Mouse (Mus musculus) neutrophil, adult 5-6 weeks (primary cell): ENCODE data around the gene Krt17. TPM values are rescaled to one million over a fixed set of nuclear protein-coding genes. Genes with fewer than 3 reads are reported as not detected.
"Not testable (repeated sequence)": the region's sequence is repeated elsewhere in the genome, so short reads cannot be mapped to it uniquely, and the experiment has no call there.

Experiments
- ATAC-seq: fragments of 151-379, 151-347 bp; 2 replicates; pipeline ENCODE4 v1.8.0; 2017; ENCODE audit warnings: mild to moderate bottlenecking, moderate TSS enrichment; ENCODE audit not compliant: insufficient number of reproducible peaks, poor library complexity, low FRiP score, severe bottlenecking; ENCODE audit errors: extremely low read depth
- total RNA-seq: library from RNA; stranded (forward); fragments of 200-1000 nt; gene quantifications from 2 replicates; pipeline ENCODE4 v1.2.3, GENCODE M21; 2017

Krt17 gene
- total RNA-seq, 1 experiment from 2014 or later: not detected

GRCm38 (mm10) chr11:100271878-100272277 is 11.0 kb upstream of the Krt17 start:
- ATAC-seq: no peak

GRCm38 (mm10) chr11:100269821-100270332 is 9.0 kb upstream of the Krt17 start, which contains the start of gene Krt42:
Krt42 (minus strand) TSS chr11:100269871.
- ATAC-seq: no peak

GRCm38 (mm10) chr11:100262058-100262980 is 1.5 kb upstream of the Krt17 start:
- no peak for ATAC-seq

GRCm38 (mm10) chr11:100261235-100261605 is 391 bp upstream of the Krt17 start:
- ATAC-seq: no peak

GRCm38 (mm10) chr11:100259079-100259478 is 1.8 kb downstream of the Krt17 start:
- ATAC-seq: no peak

GRCm38 (mm10) chr11:100257967-100258366 is 2.9 kb downstream of the Krt17 start:
- ATAC-seq: no peak

- no peak for ATAC-seq
These were observed 5.3 kb downstream of the Krt17 start for GRCm38 (mm10) chr11:100255514-100255913.

GRCm38 (mm10) chr11:100254360-100255090 is 6.3 kb downstream of the Krt17 start:
- no peak for ATAC-seq

GRCm38 (mm10) chr11:100248852-100249465 is 11.9 kb downstream of the Krt17 start, which contains the start of gene Krt16:
Krt16 (minus strand) TSS chr11:100248902.
- no peak for ATAC-seq

GRCm38 (mm10) chr11:100246471-100246870 is 14.4 kb downstream of the Krt17 start:
- ATAC-seq: not testable (repeated sequence)

- not testable (repeated sequence) for ATAC-seq
These were observed 20.6 kb downstream of the Krt17 start for GRCm38 (mm10) chr11:100240272-100240671.

GRCm38 (mm10) chr11:100221741-100222140 is 39.1 kb downstream of the Krt17 start:
- ATAC-seq: no peak

- no peak for ATAC-seq
These were observed 41.5 kb downstream of the Krt17 start for GRCm38 (mm10) chr11:100219304-100219703.

- no peak for ATAC-seq
These were observed 52.3 kb downstream of the Krt17 start for GRCm38 (mm10) chr11:100208542-100208941.

- no peak for ATAC-seq
These were observed 53.3 kb downstream of the Krt17 start, which contains the start of gene Krt14 for GRCm38 (mm10) chr11:100207498-100207897. Krt14 (minus strand) TSS chr11:100207548.
